Mouse (Mus musculus) kidney, embryonic 16.5 days (tissue): ENCODE results near the gene Gpr141. TPM values are rescaled to one million over a fixed set of nuclear protein-coding genes. Genes with fewer than 3 reads are reported as not detected.

ENCODE experiments used
- ATAC-seq: fragments of 200-750 bp; cut with Nextera tagmentation; 2 replicates; pipeline ENCODE4 v1.8.0; 2017; ENCODE audit warnings: moderate TSS enrichment; ENCODE audit not compliant: low FRiP score, low TSS enrichment
- H3K27ac ChIP-seq: fragments of 300-500 bp; sonication (generic); 2 replicates; pipeline ENCODE4 v1.5.1; 2014; ENCODE audit warnings: low read length
- H3K27me3 ChIP-seq: fragments of 300-500 bp; sonication (generic); 2 replicates; pipeline ENCODE4 v1.6.1; 2014; ENCODE audit warnings: low read length, control low read depth, mixed read lengths; ENCODE audit not compliant: insufficient read depth
- H3K36me3 ChIP-seq: fragments of 300-500 bp; sonication (generic); 2 replicates; pipeline ENCODE4 v1.6.1; 2014; ENCODE audit warnings: low read length, control low read depth, mixed read lengths; ENCODE audit not compliant: insufficient read depth
- H3K4me1 ChIP-seq: fragments of 300-500 bp; sonication (generic); 2 replicates; pipeline ENCODE4 v1.6.1; 2014; ENCODE audit warnings: low read length, control low read depth, mixed read lengths; ENCODE audit not compliant: insufficient read depth
- H3K4me2 ChIP-seq: fragments of 300-500 bp; sonication (generic); replicated peaks from 2 replicates; pipeline ENCODE4 v1.6.1; 2014; ENCODE audit warnings: low read depth, low read length
- H3K4me3 ChIP-seq: fragments of 300-500 bp; sonication (generic); 2 replicates; pipeline ENCODE4 v1.5.1; 2014; ENCODE audit warnings: mild to moderate bottlenecking, low read length
- H3K9ac ChIP-seq: fragments of 300-500 bp; sonication (generic); replicated peaks from 2 replicates; pipeline ENCODE4 v1.6.1; 2014; ENCODE audit warnings: low read length
- H3K9me3 ChIP-seq: fragments of 300-500 bp; sonication (generic); 2 replicates; pipeline ENCODE4 v1.6.1; 2016; ENCODE audit warnings: low read length, control low read depth
- WGBS: fragments of 180-500 bp; shearing (Covaris S2); extraction: QIAGEN DNeasy Blood & Tissue Kit; methylation state at CpG from one replicate; pipeline ENCODE4 v1.1.7; 2014; 5-methylcytosine and 5-hydroxymethylcytosine counted together
- polyA plus RNA-seq: library from polyadenylated mRNA; unstranded; fragments of >200 nt; fragmentation: Nextera tagmentation; extraction: Ambion mirVana; gene quantifications from 2 replicates; pipeline ENCODE4 v1.2.1, GENCODE M21; 2015

Gpr141 gene
- polyA plus RNA-seq, 1 experiment from 2014 or later = 0.25 TPM

DNA sequence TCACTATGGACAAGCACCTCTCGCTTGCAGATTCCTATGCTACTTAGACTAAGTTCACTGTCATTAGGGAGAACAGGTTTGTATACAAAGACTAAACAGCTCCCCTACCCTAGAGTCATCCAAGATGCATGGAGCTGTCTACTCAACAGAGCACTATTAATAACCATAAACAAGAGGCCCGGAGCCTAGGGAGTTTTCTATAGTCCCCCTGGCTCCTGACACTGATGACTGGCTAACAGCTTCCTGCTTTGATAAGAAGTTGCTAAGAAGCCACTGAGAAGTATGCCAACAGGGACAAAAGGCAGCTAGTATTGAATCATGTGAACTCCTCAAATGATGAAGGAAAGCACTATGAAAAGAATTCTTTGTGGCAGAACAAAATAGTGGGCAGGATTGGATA lies 78.3 kb downstream of the Gpr141 start:
- ATAC-seq = no peak
- H3K4me2 ChIP-seq = no peak overlapping the region
- H3K9ac ChIP-seq = no peak overlapping the region
- H3K27ac ChIP-seq = no peak overlapping the region
- no peaks in the 10 kb centered on the region for H3K9me3 ChIP-seq
- no peaks in the 10 kb centered on the region for H3K4me1 ChIP-seq
- no peaks in the 10 kb centered on the region for H3K36me3 ChIP-seq
- no peak overlapping the region for H3K4me3 ChIP-seq
- WGBS = 78% methylated on average over 2 of the region's 2 CpGs
- no peaks in the 10 kb centered on the region for H3K27me3 ChIP-seq

DNA sequence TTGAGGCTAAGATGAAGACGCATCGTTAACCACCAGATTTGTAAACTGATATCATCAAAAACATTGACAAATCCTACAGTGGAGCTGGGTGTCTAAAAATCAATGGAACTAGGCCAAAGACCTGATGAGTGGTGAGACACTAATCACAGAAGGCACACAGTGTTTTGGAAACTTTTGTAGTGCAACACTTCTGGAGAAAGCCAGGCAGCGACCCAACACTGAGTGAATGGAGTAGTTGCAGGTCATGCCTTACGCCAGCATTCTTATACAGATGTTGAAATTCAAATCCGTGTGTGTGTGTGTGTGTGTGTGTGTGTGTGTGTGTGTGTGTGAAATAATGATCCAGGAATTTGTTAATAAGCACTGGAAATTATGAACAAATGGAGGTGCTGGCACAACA lies 79.5 kb downstream of the Gpr141 start:
- Histone ChIP-seq H3K4me1 (no peaks in the 10 kb centered on the region), H3K27me3 (no peaks in the 10 kb centered on the region), H3K9me3 (no peaks in the 10 kb centered on the region), H3K4me2 (no peak overlapping the region), H3K27ac (no peak overlapping the region), H3K4me3 (no peak overlapping the region), H3K9ac (no peak overlapping the region), H3K36me3 (no peaks in the 10 kb centered on the region)
- WGBS = 87% methylated on average over 5 of the region's 5 CpGs
- no peak for ATAC-seq

DNA sequence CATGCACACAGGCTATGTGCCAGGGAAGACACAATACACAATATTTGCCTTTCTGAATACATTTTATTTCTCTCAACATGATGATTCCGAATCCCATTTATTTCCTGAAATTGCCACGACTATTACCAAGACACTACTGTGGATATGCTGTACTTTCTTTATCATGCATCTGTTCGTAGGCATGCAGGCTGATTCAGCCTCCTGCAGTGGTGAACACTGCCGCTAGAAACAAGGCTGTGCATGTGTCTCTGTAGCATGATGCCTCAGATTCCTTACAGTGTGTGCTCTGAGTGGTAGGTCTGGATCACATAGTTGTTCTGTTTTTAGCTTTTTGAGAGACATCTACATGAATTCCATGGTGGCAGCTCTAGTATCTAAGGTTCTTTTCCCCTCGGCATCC lies 89.5 kb downstream of the Gpr141 start:
- WGBS = 88% methylated on average over 5 of the region's 5 CpGs
- no peaks in the 10 kb centered on the region for H3K4me1 ChIP-seq
- H3K27me3 ChIP-seq = no peaks in the 10 kb centered on the region
- no peak for ATAC-seq
- H3K9ac ChIP-seq = no peak overlapping the region
- H3K4me2 ChIP-seq = no peak overlapping the region
- no peaks in the 10 kb centered on the region for H3K36me3 ChIP-seq
- no peak overlapping the region for H3K4me3 ChIP-seq
- no peak overlapping the region for H3K27ac ChIP-seq
- no peaks in the 10 kb centered on the region for H3K9me3 ChIP-seq

DNA sequence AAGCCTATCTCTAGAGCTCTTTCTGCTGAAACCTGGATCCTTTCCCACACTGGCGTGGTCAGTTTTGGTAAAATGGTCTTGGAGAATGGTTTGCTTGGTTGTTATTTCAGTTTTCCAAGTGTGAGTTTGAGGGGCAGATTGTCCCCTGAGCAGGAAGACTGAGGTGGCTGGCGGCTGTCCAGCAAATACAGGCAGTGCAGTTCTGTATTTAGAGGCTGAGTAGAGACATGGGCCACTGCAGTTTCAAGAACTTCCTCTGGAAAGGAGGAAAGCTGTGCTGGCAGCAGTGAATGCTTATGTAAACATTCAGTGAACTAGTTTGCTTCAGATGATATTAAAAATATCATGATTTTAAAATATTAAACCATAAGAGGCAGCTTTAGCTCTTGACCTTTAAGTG lies 93.2 kb downstream of the Gpr141 start:
- no peaks in the 10 kb centered on the region for H3K36me3 ChIP-seq
- no peaks in the 10 kb centered on the region for H3K27me3 ChIP-seq
- H3K4me3 ChIP-seq = no peak overlapping the region
- no peaks in the 10 kb centered on the region for H3K9me3 ChIP-seq
- WGBS = 77% methylated on average over 2 of the region's 2 CpGs
- no peaks in the 10 kb centered on the region for H3K4me1 ChIP-seq
- no peak overlapping the region for H3K27ac ChIP-seq
- no peak overlapping the region for H3K4me2 ChIP-seq
- no peak overlapping the region for H3K9ac ChIP-seq
- ATAC-seq = no peak

DNA sequence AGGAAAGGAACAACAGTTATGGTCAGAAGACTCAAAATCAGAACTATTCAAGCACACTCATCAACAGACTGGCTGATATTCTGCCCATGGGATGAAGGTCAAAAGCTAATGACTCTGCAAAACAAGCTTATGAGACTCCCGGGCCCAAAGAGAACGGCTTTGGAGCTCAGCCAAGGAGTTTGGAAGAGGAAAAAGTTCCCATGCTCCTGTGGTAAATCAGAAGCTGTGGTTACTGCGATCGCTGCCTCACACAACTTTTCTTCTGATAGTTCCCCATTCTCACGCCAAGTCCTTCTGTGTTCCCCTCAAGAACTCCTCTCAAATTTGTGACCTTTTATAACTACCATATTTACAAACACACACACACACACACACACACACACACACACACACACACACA lies 105.1 kb downstream of the Gpr141 start:
- Histone ChIP-seq H3K9me3 (no peaks in the 10 kb centered on the region), H3K27me3 (no peaks in the 10 kb centered on the region), H3K4me2 (no peak overlapping the region), H3K4me3 (no peak overlapping the region), H3K4me1 (no peaks in the 10 kb centered on the region), H3K9ac (no peak overlapping the region), H3K27ac (no peak overlapping the region), H3K36me3 (no peaks in the 10 kb centered on the region)
- ATAC-seq = no peak
- WGBS = 44% methylated on average over 5 of the region's 5 CpGs

DNA sequence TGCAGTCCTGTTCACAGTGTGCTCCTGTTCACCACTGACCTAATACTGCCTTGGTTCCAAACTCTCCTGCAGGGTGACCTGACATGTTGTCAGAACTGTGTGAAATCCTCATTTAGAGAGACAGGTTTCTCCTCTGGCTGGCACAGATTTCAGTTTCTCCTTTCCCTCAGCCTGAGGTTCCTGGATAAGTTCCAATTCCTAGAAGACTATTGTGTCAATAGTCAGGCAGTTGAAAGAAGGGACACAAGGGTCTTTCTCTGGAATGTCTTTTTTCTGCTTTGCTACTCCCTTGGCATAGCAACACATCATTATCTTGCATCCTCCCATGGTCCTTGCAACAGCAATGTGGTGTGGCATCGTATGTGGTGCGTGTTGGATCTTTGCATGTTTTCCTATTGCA lies 106.9 kb downstream of the Gpr141 start:
- Histone ChIP-seq H3K9ac (no peak overlapping the region), H3K4me1 (no peaks in the 10 kb centered on the region), H3K36me3 (no peaks in the 10 kb centered on the region), H3K27me3 (no peaks in the 10 kb centered on the region), H3K4me2 (no peak overlapping the region), H3K9me3 (no peaks in the 10 kb centered on the region; the same call in 1 of the 2 replicates), H3K4me3 (no peak overlapping the region), H3K27ac (no peak overlapping the region)
- WGBS = 82% methylated on average over 2 of the region's 2 CpGs
- no peak for ATAC-seq

DNA sequence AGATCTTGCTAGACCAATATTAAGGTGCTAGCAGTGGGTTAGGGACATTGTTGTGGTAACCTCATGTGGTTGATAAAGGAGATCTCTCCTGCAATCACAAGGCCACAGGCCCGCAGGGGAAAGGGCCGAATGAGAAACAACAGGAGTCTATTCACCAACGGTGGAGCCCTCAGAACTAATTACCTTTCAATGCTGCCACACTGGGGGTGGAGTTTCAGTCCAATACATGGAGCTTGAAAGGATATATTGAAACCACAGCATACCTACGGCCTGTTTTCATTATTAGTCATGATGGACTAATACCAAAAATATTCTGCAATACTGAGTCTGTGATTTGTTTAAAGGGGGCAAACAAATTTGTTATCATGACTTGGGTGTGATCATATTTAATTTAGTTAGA lies 120.3 kb downstream of the Gpr141 start:
- no peak overlapping the region for H3K4me3 ChIP-seq
- no peak overlapping the region for H3K27ac ChIP-seq
- H3K4me1 ChIP-seq = no peaks in the 10 kb centered on the region
- no peak overlapping the region for H3K4me2 ChIP-seq
- H3K9me3 ChIP-seq = no peaks in the 10 kb centered on the region
- H3K9ac ChIP-seq = no peak overlapping the region
- WGBS = 59% methylated on average over 4 of the region's 4 CpGs
- no peaks in the 10 kb centered on the region for H3K36me3 ChIP-seq
- no peaks in the 10 kb centered on the region for H3K27me3 ChIP-seq
- ATAC-seq = no peak

DNA sequence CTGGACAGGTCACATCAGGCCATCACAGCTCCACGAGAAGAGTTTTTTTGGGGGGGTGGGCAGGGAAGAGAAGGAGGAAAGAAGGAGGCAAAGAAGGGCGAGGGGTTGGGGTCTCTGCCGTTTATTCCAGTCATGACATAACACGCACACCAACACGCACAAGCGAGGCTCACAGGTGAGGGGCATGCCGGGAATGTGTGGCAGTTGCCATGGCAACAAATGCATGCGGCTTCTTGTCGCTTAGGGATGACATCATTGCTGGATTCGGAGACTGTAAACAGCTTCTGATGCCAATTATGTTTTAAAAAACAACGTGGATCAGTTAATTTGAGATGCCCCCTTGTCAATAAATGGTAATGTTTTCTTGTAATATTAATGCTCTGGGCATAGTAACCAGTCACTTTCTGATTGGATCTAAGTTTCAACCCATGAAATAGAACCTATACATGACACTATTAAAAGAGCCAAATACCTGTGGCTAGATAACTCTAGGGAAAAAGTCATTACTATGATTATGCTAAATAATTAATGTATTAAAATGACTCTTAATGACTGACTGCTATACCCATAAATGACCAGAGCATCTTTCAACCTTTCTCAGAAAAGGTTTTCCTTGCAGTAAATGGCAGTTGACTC lies 122.5 kb downstream of the Gpr141 start:
- WGBS = 75% methylated on average over 11 of the region's 11 CpGs

DNA sequence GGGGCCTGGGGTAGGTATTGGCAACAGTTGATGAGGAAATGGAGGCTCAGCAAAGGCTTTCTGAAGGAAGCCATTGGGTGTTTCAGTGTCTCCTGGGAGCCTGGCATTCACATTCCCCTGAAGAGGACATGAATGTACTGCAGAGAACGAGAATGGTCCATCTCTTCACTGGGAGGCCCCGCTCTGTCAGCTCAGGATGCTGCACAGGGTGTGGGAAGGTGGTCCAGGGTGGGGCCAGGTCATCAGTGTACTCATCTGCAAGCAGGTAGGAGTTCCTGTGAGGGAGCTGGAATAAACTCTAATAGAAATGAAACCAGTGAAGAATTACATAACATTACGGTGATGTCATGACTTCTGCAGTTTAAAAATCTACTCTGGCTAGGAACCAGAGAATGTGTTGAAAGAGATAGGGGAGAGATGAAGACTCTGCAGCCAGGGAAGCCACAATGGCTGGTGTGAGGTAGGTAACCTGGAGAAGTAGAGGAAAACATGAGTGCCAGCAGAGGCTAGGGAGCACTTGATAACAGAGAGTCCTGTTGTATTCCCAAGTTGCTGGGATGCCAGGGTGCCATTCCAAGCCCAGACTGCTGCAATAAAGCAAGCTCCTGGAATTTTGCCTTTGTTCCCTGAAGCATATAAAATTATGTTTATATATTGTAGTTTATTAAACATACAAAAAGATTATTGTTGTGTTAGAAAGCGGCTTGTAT lies 123.2 kb downstream of the Gpr141 start:
- H3K36me3 ChIP-seq = no peaks in the 10 kb centered on the region
- WGBS = 82% methylated on average over 4 of the region's 4 CpGs
- H3K27ac ChIP-seq = no peak overlapping the region
- ATAC-seq = no peak
- H3K4me1 ChIP-seq = no peaks in the 10 kb centered on the region
- H3K4me3 ChIP-seq = no peak overlapping the region
- no peaks in the 10 kb centered on the region for H3K27me3 ChIP-seq
- no peaks in the 10 kb centered on the region for H3K9me3 ChIP-seq
- no peak overlapping the region for H3K9ac ChIP-seq
- H3K4me2 ChIP-seq = no peak overlapping the region

More for the DNA sequence above, 122.5 kb downstream of the Gpr141 start:
- H3K4me1 ChIP-seq = no peaks in the 10 kb centered on the region
- ATAC-seq = no peak
- H3K4me2 ChIP-seq = no peak overlapping the region
- H3K9ac ChIP-seq = no peak overlapping the region
- H3K36me3 ChIP-seq = no peaks in the 10 kb centered on the region
- no peak overlapping the region for H3K4me3 ChIP-seq
- H3K27ac ChIP-seq = no peak overlapping the region
- no peaks in the 10 kb centered on the region for H3K9me3 ChIP-seq
- no peaks in the 10 kb centered on the region for H3K27me3 ChIP-seq
